Mouse (Mus musculus) CH12.LX (cell line): ENCODE results near the gene 1600002K03Rik.

ENCODE experiments used
- EP300 ChIP-seq: IDR thresholded peaks from 2 replicates; pipeline ENCODE4 v1.6.1; 2011; ENCODE audit warnings: low read length, improper control_type of control experiment
- KAT2A ChIP-seq: IDR thresholded peaks from 2 replicates; pipeline ENCODE4 v1.6.1; 2012; ENCODE audit warnings: low read length, improper control_type of control experiment, inconsistent platforms; ENCODE audit not compliant: insufficient replicate concordance
- MEF2A ChIP-seq: IDR thresholded peaks from 2 replicates; pipeline ENCODE4 v1.6.1; 2014; ENCODE audit warnings: low read depth, mild to moderate bottlenecking, inconsistent platforms, low read length, improper control_type of control experiment, borderline replicate concordance

- TF ChIP-seq EP300 (no peak), KAT2A (no peak), MEF2A (no peak)
These were observed 15.0 kb downstream of the 1600002K03Rik start for GRCm38 (mm10) chr10:80187739-80188138.
